Mouse (Mus musculus) ovary, postnatal 36 days (tissue): ENCODE measurements around the gene Ctbp2.
"Not testable (repeated sequence)": the region's sequence is repeated elsewhere in the genome, so short reads cannot be mapped to it uniquely, and the experiment has no call there.

Experiments used
- DNase-seq: peaks from one replicate; pipeline ENCODE4 v3.0.0; 2022; ENCODE audit warnings: low spot score, mixed read lengths

Gene Ctbp2

DNA sequence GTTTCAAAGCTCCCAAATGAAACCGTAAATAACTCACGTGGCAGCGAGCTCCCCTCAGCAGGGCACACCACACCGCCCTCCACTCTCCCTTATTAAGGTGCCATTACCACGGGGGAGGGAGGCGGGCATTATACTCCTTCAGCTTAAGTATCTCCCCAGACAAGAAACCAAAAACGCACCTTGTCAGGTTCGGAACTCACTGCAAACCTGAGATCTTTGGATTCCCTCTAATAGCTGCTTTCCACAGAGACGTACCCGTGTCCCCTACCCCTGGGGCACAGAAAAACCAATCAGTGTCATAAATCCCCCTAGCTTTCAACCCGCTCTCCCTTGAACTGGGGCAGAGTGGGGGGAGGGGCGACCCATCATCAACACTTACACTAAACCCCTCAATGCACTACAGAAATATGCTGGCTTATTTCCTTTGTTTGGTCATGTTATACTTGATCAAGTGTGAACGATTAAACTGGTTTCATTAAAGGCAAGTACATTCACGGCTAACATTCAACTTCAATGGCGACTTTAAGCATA is 3.9 kb downstream of the Ctbp2 start:
- DNase-seq, result no peak

DNA sequence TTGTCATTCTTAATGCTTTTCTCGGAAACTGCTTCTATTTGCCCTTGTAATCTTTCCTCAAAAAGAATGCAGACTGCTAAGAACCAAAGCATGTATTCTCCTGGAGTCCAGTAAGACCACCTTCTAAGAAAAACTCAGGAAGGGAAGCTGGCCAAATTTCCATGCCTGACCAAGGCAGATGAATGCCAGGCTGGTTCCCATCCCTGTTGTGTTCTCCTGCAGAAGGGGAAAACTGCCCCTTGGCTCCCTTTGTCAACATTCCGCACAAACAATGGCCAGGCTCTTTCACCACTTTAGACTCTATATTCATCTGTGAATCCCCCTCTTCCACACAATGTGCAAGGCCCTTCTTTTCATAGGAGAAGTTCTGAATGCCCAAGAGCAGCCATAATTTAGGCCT is 6.3 kb downstream of the Ctbp2 start:
- no peak for DNase-seq

DNA sequence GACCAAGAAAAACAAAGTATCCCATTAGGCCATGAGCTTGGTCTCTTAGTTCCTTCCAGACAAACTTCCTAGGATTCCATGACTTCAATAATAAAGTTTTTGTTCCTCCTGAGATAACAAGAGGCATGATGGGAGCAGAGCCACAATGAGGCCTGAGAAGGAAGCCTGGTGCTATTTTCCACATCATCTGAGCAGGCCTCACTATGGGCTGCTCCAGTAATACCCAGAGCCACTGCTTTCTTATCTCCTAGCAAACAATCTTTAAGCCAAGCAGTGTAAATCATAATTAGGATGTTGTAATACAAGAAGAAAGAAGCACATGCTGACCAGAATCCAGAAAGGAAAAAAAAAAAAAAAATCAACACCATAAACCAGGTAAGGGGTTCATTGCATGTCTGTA is 7.6 kb downstream of the Ctbp2 start:
- no peak for DNase-seq

- DNase-seq, result no peak
Measured at GRCm38 (mm10) chr7:133115886-133116285, 8.3 kb downstream of the Ctbp2 start.

DNA sequence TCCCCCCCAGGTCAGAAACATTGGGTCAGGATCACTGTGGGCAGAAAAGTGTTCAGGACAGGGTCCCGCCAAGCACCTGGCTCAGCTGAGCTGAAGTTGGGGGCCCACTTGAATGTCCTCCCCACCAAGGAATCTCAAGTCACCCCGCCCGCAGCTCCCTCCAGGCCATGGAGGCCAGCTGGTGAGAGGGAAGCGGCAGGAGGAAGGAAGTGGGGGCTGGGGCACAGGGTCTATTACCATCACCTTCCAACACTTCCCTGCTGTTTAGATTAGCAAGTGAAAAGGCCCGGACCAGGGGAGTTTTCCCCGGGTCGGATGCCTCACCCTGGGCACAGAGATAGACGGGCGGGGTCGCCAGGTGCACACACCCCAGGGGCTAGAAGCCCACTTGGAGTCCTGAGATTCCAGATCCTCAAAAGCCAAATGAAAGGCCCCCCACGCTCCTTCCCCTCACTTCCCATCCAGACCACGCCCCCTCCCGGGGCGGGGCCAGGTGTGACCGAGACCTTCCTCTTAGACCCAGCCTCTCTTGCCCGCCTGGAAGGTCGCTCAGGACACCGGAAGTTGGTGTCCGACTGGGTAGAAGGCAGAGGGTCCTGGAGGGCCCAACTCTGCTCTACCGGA is 9.2 kb downstream of the Ctbp2 start:
- no peak for DNase-seq

DNA sequence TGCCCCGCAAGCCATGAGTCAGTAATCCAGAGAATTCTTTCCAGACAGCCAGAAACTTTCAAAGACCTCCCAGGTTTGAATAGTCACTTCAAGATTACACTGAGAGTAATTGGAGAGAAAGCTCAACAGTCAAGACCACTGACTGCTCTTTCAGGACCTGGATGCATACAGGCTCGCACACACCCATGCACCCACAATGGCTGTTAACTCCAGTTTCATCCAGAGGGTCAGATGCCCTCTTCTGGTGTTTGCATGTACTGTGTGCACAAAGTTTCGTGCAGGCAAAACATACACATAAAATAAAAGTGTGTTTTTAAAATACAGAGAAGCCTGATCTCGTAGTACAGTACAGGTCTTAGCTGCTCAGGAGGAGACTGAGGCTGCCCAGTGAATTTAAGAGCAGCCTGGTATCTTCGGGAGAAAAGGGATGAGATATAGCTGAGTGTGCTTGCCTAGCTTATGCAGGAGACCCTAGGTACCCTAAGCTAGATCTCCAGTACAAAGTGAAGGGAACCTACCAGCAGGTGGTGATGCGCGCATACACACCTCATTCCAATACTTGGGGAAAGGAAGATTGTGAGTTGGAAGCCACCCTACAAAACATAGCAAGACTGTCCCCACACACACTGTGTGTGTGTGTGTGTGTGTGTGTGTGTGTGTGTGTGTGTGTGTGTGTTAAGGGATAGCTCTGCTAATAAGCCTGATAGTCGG is 10.8 kb downstream of the Ctbp2 start:
- DNase-seq, result no peak

GRCm38 (mm10) chr7:133112351-133112831 is 11.8 kb downstream of the Ctbp2 start:
- DNase-seq, result no peak

DNA sequence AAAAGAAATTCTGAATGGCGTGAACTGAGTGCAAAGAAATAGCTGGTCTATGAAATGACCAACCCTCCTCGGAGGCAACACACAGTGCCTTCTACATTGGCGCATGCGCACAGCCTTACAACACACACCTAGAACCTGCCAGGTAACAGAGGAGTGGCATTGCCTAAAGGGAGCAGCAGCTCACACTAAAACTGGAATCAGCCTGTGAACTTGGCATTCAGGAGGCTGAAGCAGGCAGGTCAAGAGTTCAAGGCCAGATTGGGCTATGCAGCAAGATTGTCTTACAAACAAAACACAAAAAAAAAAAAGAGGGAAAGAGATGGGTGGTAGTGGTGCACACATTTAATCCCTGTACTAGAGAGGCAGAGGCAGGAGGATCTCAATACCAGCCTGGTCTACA is 14.7 kb downstream of the Ctbp2 start:
- no peak for DNase-seq

GRCm38 (mm10) chr7:133108695-133109094 is 15.5 kb downstream of the Ctbp2 start:
- DNase-seq, result no peak

GRCm38 (mm10) chr7:133102578-133102977 is 21.6 kb downstream of the Ctbp2 start:
- no peak for DNase-seq

GRCm38 (mm10) chr7:133101070-133101469 is 23.1 kb downstream of the Ctbp2 start:
- no peak for DNase-seq

DNA sequence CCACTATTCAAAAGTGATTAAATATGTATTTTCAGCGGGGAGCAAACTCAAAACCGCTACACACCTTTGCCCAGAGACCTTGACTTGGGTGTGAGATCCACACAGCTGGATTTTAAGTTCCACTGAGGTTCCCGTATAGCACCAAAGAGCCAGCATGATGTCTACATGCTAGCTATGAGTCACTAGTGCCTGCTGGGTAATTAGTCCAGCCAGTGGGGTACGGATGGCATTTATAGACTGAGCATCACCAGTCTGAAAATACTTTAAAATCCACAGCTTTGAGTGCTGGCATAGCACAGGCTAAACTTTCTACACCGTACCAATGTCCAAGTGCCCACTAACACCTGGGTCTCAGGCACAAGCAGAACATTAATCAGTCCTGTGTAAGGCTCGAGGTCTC is 24.0 kb downstream of the Ctbp2 start:
- no peak for DNase-seq

- DNase-seq, result peak; percentile 49
Measured at GRCm38 (mm10) chr7:133099266-133099665, 24.9 kb downstream of the Ctbp2 start.

- peak; percentile 31 for DNase-seq
Measured at GRCm38 (mm10) chr7:133098118-133098793, 25.9 kb downstream of the Ctbp2 start.

GRCm38 (mm10) chr7:133095610-133096009 is 28.5 kb downstream of the Ctbp2 start:
- DNase-seq, result not testable (repeated sequence)

- no peak for DNase-seq
Measured at GRCm38 (mm10) chr7:133094711-133095495, 29.3 kb downstream of the Ctbp2 start.

DNA sequence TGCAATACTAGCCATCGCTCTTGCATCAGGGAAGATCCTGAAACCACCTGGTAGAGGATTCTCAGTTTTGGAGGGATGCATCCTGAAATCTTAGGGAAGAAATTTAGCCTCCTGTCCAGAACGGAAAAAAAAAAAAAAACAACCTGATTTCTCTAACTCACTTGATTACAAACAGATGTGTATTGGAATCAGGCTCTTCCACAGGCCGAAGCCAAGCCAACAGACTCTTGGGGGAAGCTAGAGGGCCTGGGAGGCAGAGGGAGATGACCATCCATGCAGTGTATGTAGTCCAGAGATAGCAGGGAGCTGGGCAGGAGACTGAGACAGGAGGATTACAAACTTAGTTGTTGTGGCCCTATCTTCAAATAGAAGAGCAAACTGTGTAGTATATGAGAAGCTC is 30.0 kb downstream of the Ctbp2 start:
- no peak for DNase-seq

DNA sequence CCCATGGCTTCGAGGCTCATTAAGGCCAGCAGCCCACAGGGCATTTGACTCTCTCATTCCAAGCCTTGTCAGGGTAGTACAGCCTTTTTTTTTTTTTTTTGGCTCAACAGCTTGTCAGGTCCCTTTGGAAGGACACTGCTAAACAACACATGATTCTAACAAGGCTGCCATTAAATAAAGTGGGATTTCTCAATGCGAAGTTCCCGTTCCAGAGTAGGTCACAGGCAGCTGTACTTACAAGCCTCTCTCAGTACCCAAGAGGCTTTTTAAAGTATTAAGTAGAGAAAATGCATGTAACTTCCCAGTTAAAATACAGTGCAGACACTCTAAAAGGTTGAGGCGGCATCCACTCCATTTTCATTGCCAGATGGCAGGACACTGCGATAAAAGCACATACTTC is 30.4 kb downstream of the Ctbp2 start:
- DNase-seq, result no peak

GRCm38 (mm10) chr7:133090641-133091040 is 33.5 kb downstream of the Ctbp2 start:
- DNase-seq, result no peak

DNA sequence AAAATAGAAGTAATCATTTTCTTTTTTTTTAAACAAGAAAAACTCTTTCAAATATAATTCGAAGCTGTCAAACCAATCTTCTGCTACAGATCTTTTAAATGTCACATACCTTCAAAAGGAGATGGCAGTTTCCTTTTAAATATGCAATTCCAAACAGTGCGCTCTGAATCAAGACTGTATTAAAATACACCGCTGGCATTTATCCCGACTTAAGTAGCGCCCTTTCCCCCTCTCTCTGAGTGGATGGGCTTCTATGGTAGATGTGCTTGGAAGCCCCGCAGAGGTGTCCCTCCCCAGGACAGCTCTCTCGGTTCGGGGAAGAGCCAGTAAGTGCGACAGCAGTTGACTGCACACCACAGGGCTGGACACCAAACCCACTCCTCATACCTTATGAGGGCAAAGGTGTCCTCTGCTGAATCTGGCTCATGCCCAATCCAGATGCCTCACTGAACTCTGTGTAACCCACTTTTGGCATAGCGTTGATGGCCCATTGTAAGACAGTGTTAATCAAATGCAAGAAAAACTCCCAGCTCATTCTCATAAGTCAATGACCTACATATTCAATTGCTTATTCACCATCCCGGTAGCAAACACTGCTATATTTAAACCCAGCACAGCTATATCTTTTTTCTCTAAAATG is 34.4 kb downstream of the Ctbp2 start:
- no peak for DNase-seq

DNA sequence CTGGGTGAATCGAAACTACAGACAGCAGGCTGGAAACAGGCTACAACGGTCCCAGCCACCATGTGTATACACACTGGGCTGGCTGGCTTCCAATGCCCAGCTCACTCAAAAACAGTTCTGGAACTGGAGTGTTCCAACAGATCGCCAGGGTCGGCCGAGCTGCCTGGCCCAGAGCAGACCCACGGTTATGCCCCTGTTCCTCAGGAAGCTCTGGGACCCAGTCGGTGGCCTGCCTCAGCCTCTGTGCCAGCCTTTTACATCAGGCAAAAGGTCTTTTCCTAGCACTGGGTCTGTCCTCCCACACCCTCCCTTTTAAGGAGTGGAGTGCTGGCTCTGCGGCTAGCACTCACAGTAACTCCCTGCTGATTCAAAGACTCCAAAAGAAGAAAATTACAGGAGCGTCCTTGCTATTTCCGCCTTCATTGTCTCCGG is 35.3 kb downstream of the Ctbp2 start:
- DNase-seq, result peak; percentile 75

- DNase-seq, result no peak
Measured at GRCm38 (mm10) chr7:133088411-133088810, 35.7 kb downstream of the Ctbp2 start.
